Mouse (Mus musculus): ENCODE measurements around the gene Serpinb6a. TPM values are rescaled to one million over a fixed set of nuclear protein-coding genes. Genes with fewer than 3 reads are reported as not detected.

The Serpinb6a gene
- polyA plus RNA-seq (2015; fragmentation: Nextera tagmentation; extraction: Ambion mirVana) = 36.5 and 38.0 TPM in 2 replicates

DNA sequence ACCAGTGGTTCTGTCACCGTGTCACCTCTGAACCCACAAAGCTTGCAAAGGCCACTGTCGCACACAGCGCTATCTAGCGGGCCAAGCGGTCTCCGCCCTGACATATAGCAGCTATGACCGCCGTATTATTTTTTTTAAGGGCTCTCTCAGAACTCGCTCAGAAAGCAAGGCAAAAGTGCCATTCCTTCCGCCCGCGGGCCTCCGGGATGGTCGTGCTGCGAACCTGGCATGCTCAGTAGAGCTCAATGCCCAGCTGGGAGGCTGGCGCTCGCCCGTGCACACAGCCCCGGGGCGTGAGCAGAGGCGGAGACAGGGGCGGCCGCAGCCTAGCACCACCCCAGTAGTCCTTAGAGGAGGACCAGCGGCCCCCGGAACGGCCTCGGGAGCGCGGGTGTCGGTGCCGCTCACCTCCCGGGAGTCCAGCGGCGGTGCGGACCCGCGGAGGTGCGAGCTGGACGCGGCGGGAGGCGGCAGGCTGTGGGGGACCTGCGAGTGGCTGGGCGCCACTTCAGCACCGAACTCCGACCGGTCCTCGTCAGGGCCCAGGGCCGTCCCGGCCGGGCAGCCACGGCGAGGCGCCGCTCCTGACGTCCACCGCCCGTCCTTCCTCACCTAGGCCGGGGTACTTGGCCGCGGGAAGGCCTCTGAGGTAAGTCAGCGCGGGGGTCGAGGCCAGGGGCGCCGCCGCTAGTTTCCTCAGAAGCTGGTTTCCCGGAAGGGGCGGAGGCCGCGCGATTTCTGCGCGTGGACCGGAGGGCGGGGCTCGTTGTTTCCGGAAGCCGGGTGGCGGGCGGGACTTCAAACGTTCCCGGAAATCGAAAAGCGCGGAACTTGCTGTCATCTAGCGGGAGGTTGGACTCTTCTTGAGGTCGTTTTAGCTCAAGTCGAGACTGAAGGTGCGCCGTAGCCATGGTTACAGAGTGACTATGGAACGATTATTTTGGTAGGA lies at the start of gene Serpinb6a, which contains the start of gene Ripk1:
Serpinb6a (minus strand) TSS at position 737 of the 949 bp plus-strand sequence.
Ripk1 (plus strand) TSS at position 306 of the 949 bp plus-strand sequence.
- Histone ChIP-seq H3K36me3 (no peaks in the 10 kb centered on the region), H3K4me1 (peaks cover 15% of the 10 kb centered on the region), H3K9me3 (no peaks in the 10 kb centered on the region), H3K27ac (replicated peaks) (peak within 1 kb of the TSS; percentile 84), H3K9ac (replicated peaks) (peak within 1 kb of the TSS; percentile 81), H3K27me3 (no peaks in the 10 kb centered on the region), H3K4me2 (replicated peaks) (peak within 1 kb of the TSS; percentile 87), H3K4me3 (peak within 1 kb of the TSS; percentile 85)
- peak; percentile 98 for ATAC-seq (replicated peaks)
- WGBS = under 1% methylated on average over 92 of the region's 92 CpGs

DNA sequence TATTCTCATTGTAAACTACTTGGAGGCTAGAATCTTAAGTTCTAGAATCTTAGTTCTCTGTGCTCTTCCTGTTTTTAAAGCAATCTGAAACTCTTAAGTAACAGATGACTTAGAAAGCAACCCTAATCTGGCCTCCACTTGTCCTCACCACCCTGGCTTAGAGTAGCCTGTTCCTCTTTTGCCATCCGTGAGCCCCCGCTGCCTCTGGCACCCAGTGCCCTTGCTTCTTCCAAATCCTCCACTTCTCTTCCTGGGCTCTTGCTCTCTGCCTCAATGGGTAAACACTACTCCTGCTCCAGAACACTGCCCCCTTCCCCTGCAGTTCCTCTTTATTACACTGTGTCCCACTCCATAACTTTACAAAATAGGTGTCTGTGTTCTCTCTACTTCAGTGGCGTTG lies 49.1 kb upstream of the Serpinb6a start:
- Histone ChIP-seq H3K27me3 (no peaks in the 10 kb centered on the region), H3K27ac (replicated peaks) (no peak overlapping the region), H3K9me3 (no peaks in the 10 kb centered on the region), H3K36me3 (peaks cover 6% of the 10 kb centered on the region), H3K4me1 (peaks cover under 1% of the 10 kb centered on the region; the same call in 1 of the 2 replicates), H3K4me3 (no peak overlapping the region), H3K9ac (replicated peaks) (no peak overlapping the region), H3K4me2 (replicated peaks) (no peak overlapping the region)
- WGBS = 97% methylated on average over 3 of the region's 3 CpGs
- no peak for ATAC-seq (replicated peaks)

GRCm38 (mm10) chr13:34050479-34050878 lies 47.9 kb upstream of the Serpinb6a start:
- Histone ChIP-seq H3K4me3 (no peak overlapping the region), H3K9me3 (no peaks in the 10 kb centered on the region), H3K4me2 (replicated peaks) (no peak overlapping the region), H3K27me3 (no peaks in the 10 kb centered on the region), H3K4me1 (peaks cover 3% of the 10 kb centered on the region; the same call in 1 of the 2 replicates), H3K27ac (replicated peaks) (no peak overlapping the region), H3K36me3 (peaks cover 2% of the 10 kb centered on the region), H3K9ac (replicated peaks) (no peak overlapping the region)
- 93% methylated on average over 8 of the region's 8 CpGs for WGBS
- no peak for ATAC-seq (replicated peaks)

GRCm38 (mm10) chr13:34047526-34047925 lies 44.9 kb upstream of the Serpinb6a start:
- no peak overlapping the region for H3K27ac ChIP-seq (replicated peaks)
- no peak overlapping the region for H3K4me2 ChIP-seq (replicated peaks)
- peaks cover 3% of the 10 kb centered on the region; the same call in 1 of the 2 replicates for H3K4me1 ChIP-seq
- H3K27me3 ChIP-seq = no peaks in the 10 kb centered on the region
- H3K9ac ChIP-seq (replicated peaks) = no peak overlapping the region
- H3K36me3 ChIP-seq = no peaks in the 10 kb centered on the region
- H3K4me3 ChIP-seq = no peak overlapping the region
- no peak for ATAC-seq (replicated peaks)
- 79% methylated on average over 3 of the region's 3 CpGs for whole genome bisulfite sequencing
- H3K9me3 ChIP-seq = no peaks in the 10 kb centered on the region

GRCm38 (mm10) chr13:34046421-34047012 lies 43.9 kb upstream of the Serpinb6a start:
- no peaks in the 10 kb centered on the region for H3K9me3 ChIP-seq
- H3K27ac ChIP-seq (replicated peaks) = no peak overlapping the region
- H3K27me3 ChIP-seq = no peaks in the 10 kb centered on the region
- ATAC-seq (replicated peaks) = peak; percentile 96
- H3K9ac ChIP-seq (replicated peaks) = no peak overlapping the region
- no peaks in the 10 kb centered on the region for H3K36me3 ChIP-seq
- H3K4me3 ChIP-seq = no peak overlapping the region
- peaks cover 3% of the 10 kb centered on the region; the same call in 1 of the 2 replicates for H3K4me1 ChIP-seq
- WGBS = 38% methylated on average over 11 of the region's 11 CpGs
- no peak overlapping the region for H3K4me2 ChIP-seq (replicated peaks)

DNA sequence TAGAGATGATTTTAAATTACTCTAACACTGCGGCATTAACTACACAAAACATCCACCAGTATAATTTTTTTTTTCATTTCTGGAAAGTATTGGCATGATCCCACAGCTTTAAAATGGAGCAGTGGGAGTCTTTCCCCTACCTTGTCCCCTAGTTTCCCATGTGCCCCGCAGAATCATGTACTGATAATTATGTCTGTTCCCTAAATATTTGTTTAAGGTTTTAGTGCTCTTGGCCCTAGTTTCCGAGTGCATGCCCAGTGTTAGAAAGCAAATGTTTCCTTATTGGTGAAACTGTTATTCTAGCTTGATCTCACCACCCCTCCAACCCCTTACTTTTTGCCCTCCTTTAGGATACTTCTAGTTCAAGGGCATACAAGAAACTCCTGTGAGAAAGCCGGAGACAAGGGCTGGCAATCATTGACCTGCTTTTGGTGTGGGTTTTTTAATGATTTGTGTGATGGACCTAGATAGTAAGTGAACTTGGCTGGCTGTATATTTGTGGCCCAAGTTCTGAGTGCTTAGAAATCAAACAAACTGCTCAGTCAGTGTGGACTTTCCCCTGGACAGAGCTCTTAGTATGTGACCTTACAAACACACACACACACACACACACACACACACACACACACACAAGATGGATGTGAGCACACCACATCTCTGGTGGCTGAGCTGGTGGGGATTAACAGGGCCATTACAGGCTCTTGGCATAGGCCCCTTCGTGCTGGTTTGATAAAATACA lies 43.1 kb upstream of the Serpinb6a start:
- no peak overlapping the region for H3K4me3 ChIP-seq
- no peaks in the 10 kb centered on the region for H3K9me3 ChIP-seq
- no peaks in the 10 kb centered on the region for H3K36me3 ChIP-seq
- no peaks in the 10 kb centered on the region for H3K27me3 ChIP-seq
- ATAC-seq (replicated peaks) = 0 out of 2 replicates have a peak, but pooled peaks have one; percentile 56
- no peak overlapping the region for H3K9ac ChIP-seq (replicated peaks)
- no peak overlapping the region for H3K27ac ChIP-seq (replicated peaks)
- H3K4me1 ChIP-seq = peaks cover 3% of the 10 kb centered on the region; the same call in 1 of the 2 replicates
- WGBS = 69% methylated on average over 5 of the region's 5 CpGs
- no peak overlapping the region for H3K4me2 ChIP-seq (replicated peaks)

- WGBS = 86% methylated on average over 7 of the region's 7 CpGs
- no peaks in the 10 kb centered on the region for H3K36me3 ChIP-seq
- no peak overlapping the region for H3K9ac ChIP-seq (replicated peaks)
- no peak overlapping the region for H3K27ac ChIP-seq (replicated peaks)
- no peak overlapping the region for H3K4me3 ChIP-seq
- H3K4me1 ChIP-seq = peaks cover 6% of the 10 kb centered on the region
- H3K4me2 ChIP-seq (replicated peaks) = no peak overlapping the region
- no peaks in the 10 kb centered on the region for H3K9me3 ChIP-seq
- ATAC-seq (replicated peaks) = no peak
- no peaks in the 10 kb centered on the region for H3K27me3 ChIP-seq
Observed at GRCm38 (mm10) chr13:34043716-34044393, 41.3 kb upstream of the Serpinb6a start.

- H3K27me3 ChIP-seq = no peaks in the 10 kb centered on the region
- 92% methylated on average over 3 of the region's 3 CpGs for WGBS
Observed at GRCm38 (mm10) chr13:34040091-34040490, 37.5 kb upstream of the Serpinb6a start.

DNA sequence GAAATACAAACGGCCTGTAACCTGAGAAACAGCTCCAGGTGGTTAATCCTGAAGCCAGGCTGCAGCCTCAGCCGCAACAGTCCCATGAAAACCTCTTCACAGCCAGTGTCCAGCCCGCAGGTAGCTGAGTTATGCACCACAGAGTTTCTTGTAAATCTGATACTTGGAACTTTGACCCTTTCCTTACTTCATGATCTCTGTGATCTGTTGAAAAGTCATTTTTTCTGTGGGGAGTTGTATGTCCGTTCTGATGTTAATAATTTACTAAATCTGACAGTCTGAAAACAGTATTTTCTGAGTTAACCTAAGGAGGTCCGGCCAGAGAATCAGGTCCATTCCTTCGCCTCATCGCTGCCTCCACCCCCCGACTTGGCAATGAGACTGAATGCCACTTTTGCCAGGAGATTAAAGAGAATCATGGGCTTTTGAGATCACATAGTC lies 36.3 kb upstream of the Serpinb6a start:
- 29% methylated on average over 8 of the region's 8 CpGs for WGBS
- no peak overlapping the region for H3K27ac ChIP-seq (replicated peaks)
- ATAC-seq (replicated peaks) = no peak
- H3K27me3 ChIP-seq = no peaks in the 10 kb centered on the region
- no peaks in the 10 kb centered on the region for H3K9me3 ChIP-seq
- peak overlapping the region; percentile 62 for H3K4me2 ChIP-seq (replicated peaks)
- H3K4me1 ChIP-seq = peaks cover 19% of the 10 kb centered on the region
- H3K4me3 ChIP-seq = peak overlapping the region; percentile 73
- no peaks in the 10 kb centered on the region for H3K36me3 ChIP-seq
- H3K9ac ChIP-seq (replicated peaks) = peak overlapping the region; percentile 29; the same call in 1 of the 2 replicates

More at GRCm38 (mm10) chr13:34040091-34040490, 37.5 kb upstream of the Serpinb6a start:
- ATAC-seq (replicated peaks) = no peak
- H3K36me3 ChIP-seq = no peaks in the 10 kb centered on the region
- H3K4me2 ChIP-seq (replicated peaks) = no peak overlapping the region
- no peak overlapping the region for H3K4me3 ChIP-seq
- peaks cover 19% of the 10 kb centered on the region for H3K4me1 ChIP-seq
- no peak overlapping the region for H3K27ac ChIP-seq (replicated peaks)
- H3K9me3 ChIP-seq = no peaks in the 10 kb centered on the region
- no peak overlapping the region for H3K9ac ChIP-seq (replicated peaks)

GRCm38 (mm10) chr13:34038056-34038432 lies 35.5 kb upstream of the Serpinb6a start:
- WGBS = 36% methylated on average over 5 of the region's 5 CpGs

More at GRCm38 (mm10) chr13:34038056-34038432, 35.5 kb upstream of the Serpinb6a start:
- Histone ChIP-seq H3K36me3 (0 out of 2 replicates have a peak, but pooled peaks cover 3% of the 10 kb centered on the region), H3K27ac (replicated peaks) (peak overlapping the region; percentile 83), H3K27me3 (no peaks in the 10 kb centered on the region), H3K4me1 (peaks cover 19% of the 10 kb centered on the region), H3K4me2 (replicated peaks) (peak overlapping the region; percentile 62), H3K9ac (replicated peaks) (peak overlapping the region; percentile 89), H3K9me3 (no peaks in the 10 kb centered on the region), H3K4me3 (peak overlapping the region; percentile 73)
- peak; percentile 9; the same call in 1 of the 2 replicates for ATAC-seq (replicated peaks)
